Comparison of ENCODE assay signal across 10 mouse cellular contexts in genomic region chr11:79922157-79922556, GRCm38 (mm10).
"Had no signal": no experiment of that assay in that cellular context is flagged by ENCODE, and none has a peak within 500 bp of the region (broad histone marks: within the 10 kb centered on the region; RNA-seq: fewer than 3 reads in every experiment).

No protein-coding gene starts in this region.

- H3K4me2 ChIP-seq: kidney, embryonic 15.5 days; limb, embryonic 15.5 days; liver, embryonic 13.5 days; midbrain, embryonic 13.5 days; neural tube, embryonic 12.5 days had no signal

- H3K9me3 ChIP-seq: kidney, embryonic 15.5 days; limb, embryonic 15.5 days; liver, embryonic 13.5 days; midbrain, embryonic 13.5 days; neural tube, embryonic 12.5 days had no signal

- H3K4me3 ChIP-seq: kidney, embryonic 15.5 days; left cerebral cortex, adult 2 months; limb, embryonic 15.5 days; liver, embryonic 13.5 days; midbrain, embryonic 13.5 days; neural tube, embryonic 12.5 days had no signal

- DNase-seq: kidney, postnatal 14 days; liver, embryonic 13.5 days; lung, adult 18-20 months; thymus, adult 2 months; thymus, postnatal 25 days had no signal

- H3K4me1 ChIP-seq: midbrain, embryonic 13.5 days; neural tube, embryonic 12.5 days had no signal

- ATAC-seq: midbrain, embryonic 13.5 days had no signal

- H3K27ac ChIP-seq: kidney, embryonic 15.5 days; left cerebral cortex, adult 2 months; limb, embryonic 15.5 days; liver, embryonic 13.5 days; midbrain, embryonic 13.5 days; neural tube, embryonic 12.5 days had no signal

- H3K36me3 ChIP-seq: kidney, embryonic 15.5 days; limb, embryonic 15.5 days; liver, embryonic 13.5 days; midbrain, embryonic 13.5 days; neural tube, embryonic 12.5 days had no signal

- H3K27me3 ChIP-seq: kidney, embryonic 15.5 days; limb, embryonic 15.5 days; midbrain, embryonic 13.5 days; neural tube, embryonic 12.5 days had no signal

- H3K9ac ChIP-seq: kidney, embryonic 15.5 days; limb, embryonic 15.5 days; liver, embryonic 13.5 days; midbrain, embryonic 13.5 days; neural tube, embryonic 12.5 days had no signal
